Mouse (Mus musculus) fibroblast of lung, adult 2 months (primary cell): ENCODE measurements around the gene Zfp961.
"Not testable (repeated sequence)": the region's sequence is repeated elsewhere in the genome, so short reads cannot be mapped to it uniquely, and the experiment has no call there.

ENCODE experiments used
- DNase-seq: peaks from one replicate; pipeline ENCODE4 v3.0.0-alpha.2; 2011; ENCODE audit warnings: low read depth

Gene Zfp961

GRCm38 (mm10) chr8:71961796-71962195 lies 11.0 kb downstream of the Zfp961 start:
- no peak for DNase-seq

GRCm38 (mm10) chr8:71964051-71964450 lies 13.2 kb downstream of the Zfp961 start:
- DNase-seq = no peak

DNA sequence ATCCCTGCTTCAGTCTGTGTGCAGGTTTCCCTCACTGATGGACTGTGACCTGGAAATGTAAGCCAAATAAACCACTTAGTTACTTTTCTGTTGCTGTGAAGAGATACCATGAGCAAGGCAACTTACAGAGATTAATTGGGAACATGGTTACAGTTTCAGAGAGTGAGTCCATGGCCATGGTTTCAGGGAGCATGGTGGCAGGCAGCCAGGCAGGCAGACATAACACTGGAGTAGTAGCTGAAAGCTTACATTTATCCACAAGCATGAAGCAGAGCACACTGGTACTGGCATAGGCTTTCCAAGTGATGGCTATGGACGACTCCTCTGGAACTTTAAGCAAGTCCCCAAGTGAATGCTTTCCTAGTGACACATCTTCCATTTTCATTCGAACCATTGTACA lies 14.3 kb downstream of the Zfp961 start:
- no peak for DNase-seq

- no peak for DNase-seq
These were observed 15.6 kb downstream of the Zfp961 start for GRCm38 (mm10) chr8:71966411-71966810.

GRCm38 (mm10) chr8:71967261-71967660 lies 16.4 kb downstream of the Zfp961 start:
- no peak for DNase-seq

GRCm38 (mm10) chr8:71968100-71968499 lies 17.3 kb downstream of the Zfp961 start:
- no peak for DNase-seq

DNA sequence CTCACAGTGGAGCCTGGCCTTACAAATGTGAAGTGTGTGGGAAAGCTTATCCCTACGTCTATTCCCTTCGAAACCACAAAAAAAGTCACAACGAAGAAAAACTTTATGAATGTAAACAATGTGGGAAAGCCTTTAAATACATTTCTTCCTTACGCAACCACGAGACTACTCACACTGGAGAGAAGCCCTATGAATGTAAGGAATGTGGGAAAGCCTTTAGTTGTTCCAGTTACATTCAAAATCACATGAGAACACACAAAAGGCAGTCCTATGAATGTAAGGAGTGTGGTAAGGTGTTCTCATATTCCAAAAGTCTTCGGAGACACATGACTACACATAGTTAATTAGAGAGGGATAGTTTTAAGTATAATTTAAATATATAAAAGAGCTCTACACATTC lies 17.8 kb downstream of the Zfp961 start:
- DNase-seq = no peak

- no peak for DNase-seq
These were observed 21.1 kb downstream of the Zfp961 start for GRCm38 (mm10) chr8:71971945-71972344.

- no peak for DNase-seq
These were observed 23.4 kb downstream of the Zfp961 start for GRCm38 (mm10) chr8:71974211-71974610.

DNA sequence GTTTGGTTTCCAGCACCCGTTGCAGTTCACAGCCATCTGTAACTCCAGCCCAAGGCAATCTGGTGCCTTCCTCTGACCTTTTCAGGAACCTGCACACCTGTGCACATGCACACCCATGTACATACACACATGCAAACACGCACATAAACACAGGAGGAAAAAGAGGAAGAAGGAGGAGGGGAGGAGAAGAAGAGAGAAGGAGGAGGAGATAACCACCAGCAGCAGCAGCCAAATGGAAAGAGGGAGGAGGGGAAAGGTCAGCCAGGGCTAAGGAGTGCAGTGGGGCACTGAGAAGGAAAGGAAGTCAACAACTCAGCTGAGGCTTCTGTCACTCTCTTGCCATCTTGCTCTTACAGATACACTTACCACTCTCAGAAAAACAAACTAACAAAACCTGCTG lies 30.2 kb downstream of the Zfp961 start:
- no peak for DNase-seq

GRCm38 (mm10) chr8:71981456-71981855 lies 30.6 kb downstream of the Zfp961 start:
- DNase-seq = no peak

DNA sequence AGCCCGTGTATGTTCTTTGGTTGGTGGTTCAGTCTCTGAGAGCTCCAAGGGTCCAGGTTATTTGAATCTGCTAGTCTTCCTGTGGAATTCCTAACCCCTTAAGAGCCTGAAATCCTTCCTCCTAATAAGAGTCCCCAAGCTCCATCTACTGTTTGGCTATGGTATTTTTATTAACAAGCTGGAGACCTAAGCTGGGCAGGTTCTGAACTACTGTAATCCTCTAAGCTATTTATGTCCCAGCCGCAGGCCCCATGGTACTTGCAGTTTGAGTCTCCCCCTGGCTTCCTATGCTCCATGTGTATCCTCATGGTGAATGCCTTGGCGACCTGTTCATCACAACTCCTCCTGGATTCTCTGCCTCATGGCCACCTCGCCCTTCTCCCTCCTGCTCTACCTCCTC lies 33.8 kb downstream of the Zfp961 start:
- no peak for DNase-seq

DNA sequence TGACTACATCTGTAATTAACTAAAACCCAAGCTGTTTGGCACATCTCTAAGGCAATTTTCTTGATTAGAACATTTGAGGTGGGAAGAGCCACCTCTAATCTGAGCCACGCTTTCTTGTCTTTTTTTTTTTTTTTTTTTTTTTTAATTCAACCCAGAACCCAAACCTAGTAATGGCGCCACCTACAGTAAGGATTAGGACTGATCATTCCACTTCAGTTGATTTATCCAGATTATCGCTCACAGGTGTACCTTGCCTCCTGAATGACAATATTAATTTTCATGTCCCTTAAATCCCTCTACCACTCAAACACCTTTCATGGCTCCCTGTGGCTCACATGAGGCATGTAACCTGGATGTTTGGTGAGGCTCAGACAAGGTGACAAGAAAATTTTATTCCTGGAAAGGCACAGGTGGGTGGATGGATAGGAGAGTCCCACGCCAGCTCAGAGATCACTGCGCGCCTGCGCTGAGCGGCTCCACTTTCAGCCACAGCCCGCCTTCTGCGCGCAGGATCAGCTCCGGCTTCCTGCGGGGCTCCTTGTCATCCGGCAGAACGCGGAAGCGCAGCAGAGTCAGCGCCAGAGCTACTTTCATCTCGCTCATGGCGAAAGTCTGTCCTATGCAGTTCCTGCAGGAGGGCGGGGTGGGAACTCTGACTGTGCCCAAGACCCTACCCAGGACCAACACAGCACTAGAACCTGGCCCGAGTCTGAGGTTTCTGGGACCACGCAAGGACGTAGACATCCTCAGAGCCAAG lies 37.5 kb downstream of the Zfp961 start:
- DNase-seq = no peak

DNA sequence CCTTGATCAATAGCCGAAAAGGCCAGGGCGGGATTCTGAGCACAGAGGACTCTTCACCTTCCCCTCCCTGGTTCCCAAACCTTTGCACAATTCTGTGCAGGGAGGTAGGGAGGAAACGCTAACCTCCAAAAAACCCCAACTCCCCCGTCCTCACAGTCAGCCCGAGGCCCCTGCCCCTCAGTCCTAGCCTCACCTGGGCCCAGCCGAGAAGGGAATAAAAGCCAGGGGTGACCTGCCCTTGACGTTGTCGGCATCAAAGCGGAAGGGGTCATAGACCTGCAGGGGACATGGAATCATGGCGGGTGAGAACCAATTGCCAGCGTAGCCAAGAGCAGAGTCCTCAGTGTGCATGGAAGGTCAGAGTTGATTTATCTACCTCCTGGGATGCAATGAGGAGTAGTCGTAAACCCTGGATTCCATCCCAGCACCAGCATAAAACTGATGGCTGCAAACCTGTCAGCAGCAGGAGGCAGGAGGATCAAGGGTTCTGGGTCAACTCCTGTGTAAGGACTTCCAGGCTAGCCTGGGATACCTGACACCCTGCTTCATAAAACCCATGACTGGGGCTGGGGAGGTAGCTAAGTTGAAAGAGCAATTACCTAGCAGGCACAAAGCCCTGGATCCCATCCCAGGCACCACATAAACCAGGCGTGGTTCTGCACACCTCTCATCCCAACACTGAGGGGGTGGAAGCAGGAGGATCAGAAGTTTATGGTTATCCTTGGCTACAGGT lies 38.2 kb downstream of the Zfp961 start:
- DNase-seq = no peak

- DNase-seq = no peak
These were observed 48.6 kb downstream of the Zfp961 start for GRCm38 (mm10) chr8:71999434-71999833.

- DNase-seq = no peak
These were observed 49.4 kb downstream of the Zfp961 start for GRCm38 (mm10) chr8:72000223-72000622.

DNA sequence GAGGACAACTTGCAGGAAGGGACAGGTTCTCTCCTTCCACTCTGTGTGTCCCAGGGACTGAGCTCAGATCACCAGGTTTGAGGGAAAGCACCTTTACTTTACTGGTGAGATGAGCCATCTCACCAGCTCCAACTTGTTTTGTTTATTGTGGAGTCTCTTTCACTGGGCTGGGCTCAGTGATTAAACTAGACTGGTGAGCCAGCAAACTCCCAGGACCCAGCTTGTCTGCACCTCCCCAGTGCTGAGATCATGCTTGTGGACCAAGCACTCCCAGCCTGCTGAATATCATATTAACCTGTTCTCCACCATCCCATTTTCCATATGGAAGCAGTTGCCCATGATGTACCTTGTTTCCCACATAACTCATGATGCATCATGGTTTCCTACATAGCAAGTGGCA lies 52.1 kb downstream of the Zfp961 start:
- DNase-seq = no peak

DNA sequence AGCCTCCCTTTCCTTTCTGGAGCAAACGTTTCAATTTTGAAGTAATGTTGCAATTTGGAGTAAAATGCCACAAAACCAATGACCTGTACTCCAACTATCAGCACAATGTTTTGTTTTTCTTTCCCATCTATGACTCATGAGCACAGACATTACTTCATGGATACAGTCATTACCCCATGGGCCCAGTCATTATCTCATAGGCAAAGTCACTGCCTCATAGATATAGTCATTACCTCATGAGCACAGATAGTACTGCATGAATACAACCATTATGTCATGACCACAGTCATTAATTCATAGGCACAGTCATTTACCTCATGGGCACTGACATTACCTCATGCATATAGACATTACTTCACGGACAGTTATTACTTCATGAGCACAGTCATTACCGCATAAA lies 55.1 kb downstream of the Zfp961 start:
- DNase-seq = peak; percentile 9

DNA sequence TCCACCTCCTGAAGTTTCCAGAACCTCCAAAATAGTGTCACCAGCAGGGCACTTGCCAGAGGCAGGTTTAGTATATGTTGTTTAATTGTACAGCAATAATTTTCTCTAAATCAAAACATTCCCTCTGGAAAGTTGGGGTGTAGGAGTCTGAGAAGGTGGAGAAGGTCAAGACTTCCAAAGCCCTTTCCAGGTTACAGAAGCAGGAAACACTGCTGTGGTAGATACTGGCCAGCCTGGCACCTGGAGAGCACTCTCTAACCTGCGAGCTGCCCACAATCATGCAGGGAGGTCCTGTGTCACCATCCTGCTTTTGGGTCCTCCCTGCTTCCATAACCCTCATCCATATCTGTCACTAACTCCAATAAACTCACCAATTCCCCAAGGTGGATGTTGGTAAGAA lies 55.9 kb downstream of the Zfp961 start:
- DNase-seq = no peak

GRCm38 (mm10) chr8:72008134-72008641 lies 57.4 kb downstream of the Zfp961 start:
- DNase-seq = no peak

DNA sequence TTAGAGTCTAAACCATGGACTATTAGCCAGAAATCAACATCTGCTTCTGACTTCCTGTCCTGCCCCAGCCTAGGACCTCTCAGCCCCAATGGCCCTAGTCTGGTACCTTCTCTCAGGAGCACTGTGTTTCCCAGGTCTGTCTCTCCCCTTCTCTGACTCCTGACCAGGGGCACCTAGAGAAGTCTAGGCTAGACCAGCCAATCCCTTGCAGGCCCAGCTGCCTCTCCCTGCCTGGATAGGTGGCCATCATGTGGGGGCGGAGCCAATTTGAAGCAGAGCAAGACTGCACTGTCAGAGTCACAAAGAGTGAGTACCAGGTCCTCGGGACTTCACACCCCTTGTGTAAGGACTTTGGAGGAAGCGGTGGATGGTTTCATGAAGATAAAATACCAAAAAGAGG lies 58.6 kb downstream of the Zfp961 start, which contains the start of gene Cyp4f18:
Gene Cyp4f18 (minus strand): TSS at position 154 of the 400 bp plus-strand sequence.
- no peak for DNase-seq

- DNase-seq = not testable (repeated sequence)
These were observed 62.8 kb downstream of the Zfp961 start for GRCm38 (mm10) chr8:72013506-72014228.

- not testable (repeated sequence) for DNase-seq
These were observed 66.5 kb downstream of the Zfp961 start for GRCm38 (mm10) chr8:72017339-72017738.
